Mouse (Mus musculus): ENCODE measurements around the gene Crnkl1.

Crnkl1 gene

DNA sequence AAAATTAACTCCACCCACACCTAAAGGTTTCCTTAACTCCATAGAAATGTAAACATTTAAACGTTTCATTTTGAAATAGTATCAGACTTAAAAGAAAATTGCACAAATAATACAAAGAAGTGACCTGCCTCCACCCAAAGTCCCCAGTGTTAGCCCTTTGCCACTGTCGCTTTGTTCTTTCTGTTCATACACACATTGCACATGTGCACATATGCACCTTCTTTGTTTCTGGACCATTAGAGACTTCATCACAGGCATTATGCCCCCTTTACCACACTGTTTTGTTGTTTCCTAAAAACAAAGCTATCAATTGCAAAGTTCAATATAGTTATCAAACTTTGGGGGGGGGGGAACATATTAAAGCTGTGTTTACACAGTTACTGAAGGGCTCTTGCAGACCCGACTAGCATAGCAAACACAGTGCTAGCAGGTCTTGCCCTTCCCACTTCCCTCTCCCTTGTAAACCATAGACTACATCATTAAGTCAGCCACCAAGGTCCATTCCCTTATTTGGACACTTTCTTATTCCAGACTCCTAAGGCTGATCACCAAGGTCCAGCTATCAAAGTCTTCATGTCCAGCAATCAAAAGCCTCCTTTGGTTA is 59.8 kb downstream of the Crnkl1 start:
- DNase-seq (ENCODE audit: low spot score) = no peak

DNA sequence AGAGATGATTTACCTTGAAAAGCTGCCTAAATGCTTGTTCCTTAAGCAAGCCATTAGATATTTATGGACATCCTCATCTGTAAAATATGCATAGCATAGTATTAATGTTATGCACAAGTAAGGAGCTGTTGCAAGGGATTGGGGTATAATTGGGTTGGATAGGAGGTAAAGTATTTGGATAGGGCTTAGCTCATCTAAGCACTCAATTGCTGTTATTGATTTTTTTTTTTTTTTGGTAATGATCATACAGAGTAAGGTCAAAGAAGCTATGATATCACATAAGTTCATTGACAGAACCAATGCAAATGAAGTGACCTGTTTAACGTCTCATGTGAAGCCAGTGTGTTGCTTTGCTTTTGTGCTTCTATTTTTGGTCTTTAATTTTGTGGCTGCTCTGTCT is 60.9 kb downstream of the Crnkl1 start:
- DNase-seq (ENCODE audit: low spot score) = no peak

GRCm38 (mm10) chr2:145872099-145872498 is 62.7 kb downstream of the Crnkl1 start:
- no peak for DNase-seq (ENCODE audit: low spot score)

GRCm38 (mm10) chr2:145871308-145871707 is 63.5 kb downstream of the Crnkl1 start:
- no peak for DNase-seq (ENCODE audit: low spot score)

Data from ovary, postnatal 36 days (tissue).